Mouse (Mus musculus): Measurements from ENCODE around the gene Tlr8. TPM values are rescaled to one million over a fixed set of nuclear protein-coding genes. Genes with fewer than 3 reads are reported as not detected.

Tlr8 gene
- polyA plus RNA-seq, 1 experiment from 2014 or later: 0.26 TPM

- Histone ChIP-seq H3K4me3 (replicated peaks; ENCODE audit: low read depth, low read length) (peak overlapping the region; percentile 58), H3K9me3 (replicated peaks; ENCODE audit: low read length) (no peaks in the 10 kb centered on the region), H3K4me1 (replicated peaks; ENCODE audit: insufficient read depth, low read length) (no peaks in the 10 kb centered on the region), H3K36me3 (ENCODE audit: insufficient read depth, low read length) (no peaks in the 10 kb centered on the region), H3K9ac (ENCODE audit: low read depth, low read length) (peak overlapping the region; percentile 71), H3K4me2 (ENCODE audit: low read length) (peak overlapping the region; percentile 51), H3K27me3 (ENCODE audit: insufficient read depth, low read length) (no peaks in the 10 kb centered on the region), H3K27ac (peak overlapping the region; percentile 84)
- WGBS: 31% methylated on average over 25 of the region's 25 CpGs
- TF ChIP-seq CTCF (IDR thresholded peaks at IDR 0.05; ENCODE audit: low read depth): no peak
- DNase-seq (ENCODE audit: low spot score) (peak; percentile 54), ATAC-seq (replicated peaks; ENCODE audit: low FRiP score, low read depth) (no peak)
These were observed 56.2 kb downstream of the Tlr8 start for GRCm38 (mm10) chrX:167207741-167208505.

- 68% methylated on average over 8 of the region's 8 CpGs for WGBS
- H3K4me3 ChIP-seq (replicated peaks; ENCODE audit: low read depth, low read length): no peak overlapping the region
- TF ChIP-seq CTCF (IDR thresholded peaks at IDR 0.05; ENCODE audit: low read depth): no peak
- no peaks in the 10 kb centered on the region for H3K9me3 ChIP-seq (replicated peaks; ENCODE audit: low read length)
- H3K27me3 ChIP-seq (ENCODE audit: insufficient read depth, low read length): no peaks in the 10 kb centered on the region
- ATAC-seq (replicated peaks; ENCODE audit: low FRiP score, low read depth): no peak
- H3K9ac ChIP-seq (ENCODE audit: low read depth, low read length): no peak overlapping the region
- DNase-seq (ENCODE audit: low spot score): no peak
- H3K4me2 ChIP-seq (ENCODE audit: low read length): no peak overlapping the region
- no peaks in the 10 kb centered on the region for H3K4me1 ChIP-seq (replicated peaks; ENCODE audit: insufficient read depth, low read length)
- no peak overlapping the region for H3K27ac ChIP-seq
- H3K36me3 ChIP-seq (ENCODE audit: insufficient read depth, low read length): no peaks in the 10 kb centered on the region
These were observed 58.2 kb downstream of the Tlr8 start for GRCm38 (mm10) chrX:167205813-167206520.

GRCm38 (mm10) chrX:167201365-167201764, 62.8 kb downstream of the Tlr8 start:
- no peak for TF ChIP-seq CTCF (IDR thresholded peaks at IDR 0.05; ENCODE audit: low read depth)
- Histone ChIP-seq H3K4me2 (ENCODE audit: low read length) (no peak overlapping the region), H3K27me3 (ENCODE audit: insufficient read depth, low read length) (no peaks in the 10 kb centered on the region), H3K4me3 (replicated peaks; ENCODE audit: low read depth, low read length) (no peak overlapping the region), H3K27ac (no peak overlapping the region), H3K9me3 (replicated peaks; ENCODE audit: low read length) (no peaks in the 10 kb centered on the region), H3K9ac (ENCODE audit: low read depth, low read length) (no peak overlapping the region), H3K36me3 (ENCODE audit: insufficient read depth, low read length) (no peaks in the 10 kb centered on the region), H3K4me1 (replicated peaks; ENCODE audit: insufficient read depth, low read length) (no peaks in the 10 kb centered on the region)
- no peak for ATAC-seq (replicated peaks; ENCODE audit: low FRiP score, low read depth)
- no peak for DNase-seq (ENCODE audit: low spot score)
- WGBS: 88% methylated on average over 2 of the region's 2 CpGs

- DNase-seq (ENCODE audit: low spot score): no peak
- no peak for TF ChIP-seq CTCF (IDR thresholded peaks at IDR 0.05; ENCODE audit: low read depth)
These were observed 68.9 kb downstream of the Tlr8 start for GRCm38 (mm10) chrX:167195228-167195649.

More at GRCm38 (mm10) chrX:167195228-167195649, 68.9 kb downstream of the Tlr8 start:
- Histone ChIP-seq H3K4me2 (ENCODE audit: low read length) (no peak overlapping the region), H3K4me1 (replicated peaks; ENCODE audit: insufficient read depth, low read length) (no peaks in the 10 kb centered on the region), H3K36me3 (ENCODE audit: insufficient read depth, low read length) (no peaks in the 10 kb centered on the region), H3K27ac (no peak overlapping the region), H3K27me3 (ENCODE audit: insufficient read depth, low read length) (no peaks in the 10 kb centered on the region), H3K4me3 (replicated peaks; ENCODE audit: low read depth, low read length) (no peak overlapping the region), H3K9ac (ENCODE audit: low read depth, low read length) (no peak overlapping the region), H3K9me3 (replicated peaks; ENCODE audit: low read length) (no peaks in the 10 kb centered on the region)
- no peak for ATAC-seq (replicated peaks; ENCODE audit: low FRiP score, low read depth)
- 61% methylated on average over 2 of the region's 2 CpGs for WGBS

Other genes with a start within 250 kb of the Tlr8 start
- gene Tmsb4x, start 55.0 kb downstream of the Tlr8 start, polyA plus RNA-seq (2015; fragmentation: Nextera tagmentation; extraction: Ambion mirVana): 3,825 and 4,073 TPM in 2 replicates
- gene Tlr7, start 66.2 kb upstream of the Tlr8 start, polyA plus RNA-seq (2015; fragmentation: Nextera tagmentation; extraction: Ambion mirVana): 0.65 and 0.74 TPM in 2 replicates
- gene Prps2, start 118.4 kb upstream of the Tlr8 start, polyA plus RNA-seq (2015; fragmentation: Nextera tagmentation; extraction: Ambion mirVana): 22.5 and 26.1 TPM in 2 replicates